Mouse (Mus musculus) ES-E14 (cell line): ENCODE results near the gene Pdx1.

Experiments used
- CHD2 ChIP-seq: IDR thresholded peaks from 2 replicates; pipeline ENCODE4 v1.6.1; 2014; ENCODE audit warnings: mild to moderate bottlenecking, low read depth, low read length, inconsistent platforms
- HCFC1 ChIP-seq: IDR thresholded peaks from 2 replicates; pipeline ENCODE4 v1.6.1; 2012; ENCODE audit warnings: low read length, inconsistent platforms, borderline replicate concordance; ENCODE audit not compliant: insufficient read depth
- ZNF384 ChIP-seq: IDR thresholded peaks from 2 replicates; pipeline ENCODE4 v1.6.1; 2012; ENCODE audit warnings: low read depth, low read length, inconsistent platforms

DNA sequence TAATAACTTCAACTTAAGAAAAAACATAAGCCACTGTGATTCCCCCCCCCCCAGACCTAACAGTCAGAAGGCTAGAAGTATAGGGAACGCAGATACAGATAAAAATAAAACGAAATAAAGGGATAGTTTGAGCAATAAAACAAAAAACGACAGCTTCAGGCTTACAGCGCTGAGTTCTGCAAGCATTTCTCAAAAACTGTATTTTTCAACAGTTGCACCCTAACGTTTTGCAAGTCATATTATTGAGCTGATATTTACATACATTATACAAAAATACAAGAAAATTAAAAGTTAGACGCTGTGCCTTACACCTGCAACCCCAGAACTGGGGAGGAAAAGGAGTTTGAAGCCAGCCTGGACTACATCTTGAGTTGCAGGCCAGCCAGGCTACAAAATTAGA lies 388 bp upstream of the Pdx1 start:
- no peak for TF ChIP-seq HCFC1
- TF ChIP-seq CHD2: no peak
- TF ChIP-seq ZNF384: no peak
